Mouse (Mus musculus): ENCODE results near the gene Olfr558. TPM values are rescaled to one million over a fixed set of nuclear protein-coding genes. Genes with fewer than 3 reads are reported as not detected.
A peak's percentile ranks its signal among the peaks of the same experiment; 100 is the strongest.

The Olfr558 gene
- 0.04 TPM in 1 of 2 replicates, not detected in the other for polyA plus RNA-seq (2016; fragmentation: Nextera tagmentation; extraction: Ambion mirVana)

GRCm38 (mm10) chr7:102701915-102702314 is at the start of gene Olfr558:
Gene Olfr558 (plus strand): TSS chr7:102702215.
- H3K27me3 ChIP-seq (ENCODE audit: low read depth, poor library complexity, severe bottlenecking) = no peaks in the 10 kb centered on the region
- H3K4me3 ChIP-seq = no peak within 1 kb of the TSS
- no peaks in the 10 kb centered on the region for H3K4me1 ChIP-seq
- H3K9me3 ChIP-seq (replicated peaks) = no peaks in the 10 kb centered on the region
- H3K27ac ChIP-seq (replicated peaks) = no peak within 1 kb of the TSS
- H3K36me3 ChIP-seq = no peaks in the 10 kb centered on the region
- no peak for DNase-seq (ENCODE audit: low spot score)

- Histone ChIP-seq H3K4me1 (no peaks in the 10 kb centered on the region), H3K27ac (replicated peaks) (no peak within 1 kb of the TSS), H3K36me3 (no peaks in the 10 kb centered on the region), H3K9me3 (replicated peaks) (no peaks in the 10 kb centered on the region), H3K4me3 (no peak within 1 kb of the TSS), H3K27me3 (ENCODE audit: low read depth, poor library complexity, severe bottlenecking) (no peaks in the 10 kb centered on the region)
- DNase-seq (ENCODE audit: low spot score) = no peak
- 79% methylated on average over 1 of the region's 1 CpGs for WGBS
These were observed 43.5 kb upstream of the Olfr558 start, which contains the start of gene Olfr555 for GRCm38 (mm10) chr7:102658523-102658922. Gene Olfr555 (plus strand): TSS chr7:102658823.

GRCm38 (mm10) chr7:102664599-102664998 is 37.4 kb upstream of the Olfr558 start, which contains the start of gene Olfr556:
Gene Olfr556 (plus strand): TSS chr7:102664899.
- Histone ChIP-seq H3K4me1 (no peaks in the 10 kb centered on the region), H3K27ac (replicated peaks) (no peak within 1 kb of the TSS), H3K27me3 (ENCODE audit: low read depth, poor library complexity, severe bottlenecking) (no peaks in the 10 kb centered on the region), H3K4me3 (no peak within 1 kb of the TSS), H3K9me3 (replicated peaks) (no peaks in the 10 kb centered on the region), H3K36me3 (no peaks in the 10 kb centered on the region)
- DNase-seq (ENCODE audit: low spot score) = no peak
- 58% methylated on average over 3 of the region's 3 CpGs for WGBS

- Histone ChIP-seq H3K27ac (replicated peaks) (no peak overlapping the region), H3K27me3 (ENCODE audit: low read depth, poor library complexity, severe bottlenecking) (no peaks in the 10 kb centered on the region), H3K4me1 (no peaks in the 10 kb centered on the region), H3K4me3 (no peak overlapping the region), H3K9me3 (replicated peaks) (no peaks in the 10 kb centered on the region), H3K36me3 (no peaks in the 10 kb centered on the region)
- WGBS = 55% methylated on average over 2 of the region's 2 CpGs
- no peak for DNase-seq (ENCODE audit: low spot score)
These were observed 36.6 kb upstream of the Olfr558 start for GRCm38 (mm10) chr7:102665378-102665777.

GRCm38 (mm10) chr7:102676225-102676624 is 25.8 kb upstream of the Olfr558 start:
- Histone ChIP-seq H3K27ac (replicated peaks) (no peak overlapping the region), H3K27me3 (ENCODE audit: low read depth, poor library complexity, severe bottlenecking) (no peaks in the 10 kb centered on the region)
- 85% methylated on average over 2 of the region's 2 CpGs for WGBS

GRCm38 (mm10) chr7:102681916-102682315 is 20.1 kb upstream of the Olfr558 start:
- Histone ChIP-seq H3K4me3 (no peak overlapping the region), H3K27me3 (ENCODE audit: low read depth, poor library complexity, severe bottlenecking) (no peaks in the 10 kb centered on the region), H3K4me1 (0 out of 2 replicates have a peak, but pooled peaks cover 3% of the 10 kb centered on the region), H3K27ac (replicated peaks) (no peak overlapping the region), H3K36me3 (0 out of 2 replicates have a peak, but pooled peaks cover 2% of the 10 kb centered on the region), H3K9me3 (replicated peaks) (no peaks in the 10 kb centered on the region)
- no peak for DNase-seq (ENCODE audit: low spot score)
- 88% methylated on average over 1 of the region's 1 CpGs for WGBS

More at GRCm38 (mm10) chr7:102676225-102676624, 25.8 kb upstream of the Olfr558 start:
- Histone ChIP-seq H3K4me1 (no peaks in the 10 kb centered on the region), H3K36me3 (0 out of 2 replicates have a peak, but pooled peaks cover 2% of the 10 kb centered on the region), H3K4me3 (no peak overlapping the region), H3K9me3 (replicated peaks) (no peaks in the 10 kb centered on the region)
- no peak for DNase-seq (ENCODE audit: low spot score)

- H3K9me3 ChIP-seq (replicated peaks) = no peaks in the 10 kb centered on the region
- DNase-seq (ENCODE audit: low spot score) = peak; percentile 92
- no peaks in the 10 kb centered on the region for H3K36me3 ChIP-seq
- whole genome bisulfite sequencing = under 1% methylated on average over 40 of the region's 40 CpGs
- peaks cover 6% of the 10 kb centered on the region; the same call in 1 of the 2 replicates for H3K4me1 ChIP-seq
- peak within 1 kb of the TSS; percentile 69 for H3K4me3 ChIP-seq
- no peaks in the 10 kb centered on the region for H3K27me3 ChIP-seq (ENCODE audit: low read depth, poor library complexity, severe bottlenecking)
- H3K27ac ChIP-seq (replicated peaks) = peak within 1 kb of the TSS; percentile 89
These were observed 15.0 kb upstream of the Olfr558 start, which contains the start of gene Trim68 for GRCm38 (mm10) chr7:102686944-102687501. Gene Trim68 (minus strand): TSS chr7:102687327.

- Histone ChIP-seq H3K27me3 (ENCODE audit: low read depth, poor library complexity, severe bottlenecking) (no peaks in the 10 kb centered on the region), H3K27ac (replicated peaks) (no peak within 1 kb of the TSS), H3K9me3 (replicated peaks) (no peaks in the 10 kb centered on the region), H3K4me1 (no peaks in the 10 kb centered on the region), H3K36me3 (no peaks in the 10 kb centered on the region), H3K4me3 (no peak within 1 kb of the TSS)
- peak; percentile 35 for DNase-seq (ENCODE audit: low spot score)
- 83% methylated on average over 5 of the region's 5 CpGs for WGBS
These were observed 6.5 kb upstream of the Olfr558 start, which contains the start of gene Olfr557 for GRCm38 (mm10) chr7:102695358-102696125. Gene Olfr557 (plus strand): TSS chr7:102695910.

- Histone ChIP-seq H3K36me3 (no peaks in the 10 kb centered on the region), H3K27ac (replicated peaks) (no peak overlapping the region), H3K27me3 (ENCODE audit: low read depth, poor library complexity, severe bottlenecking) (no peaks in the 10 kb centered on the region), H3K9me3 (replicated peaks) (no peaks in the 10 kb centered on the region), H3K4me1 (no peaks in the 10 kb centered on the region), H3K4me3 (no peak overlapping the region)
- no peak for DNase-seq (ENCODE audit: low spot score)
- 86% methylated on average over 7 of the region's 7 CpGs for WGBS
These were observed 3.6 kb upstream of the Olfr558 start for GRCm38 (mm10) chr7:102698461-102698860.

GRCm38 (mm10) chr7:102718970-102719369 is 17.0 kb downstream of the Olfr558 start, which contains the start of gene Olfr33:
Gene Olfr33 (minus strand): TSS chr7:102719070.
- no peaks in the 10 kb centered on the region for H3K4me1 ChIP-seq
- no peaks in the 10 kb centered on the region for H3K36me3 ChIP-seq
- 42% methylated on average over 1 of the region's 1 CpGs for WGBS
- no peak within 1 kb of the TSS for H3K4me3 ChIP-seq
- H3K9me3 ChIP-seq (replicated peaks) = no peaks in the 10 kb centered on the region
- no peaks in the 10 kb centered on the region for H3K27me3 ChIP-seq (ENCODE audit: low read depth, poor library complexity, severe bottlenecking)
- DNase-seq (ENCODE audit: low spot score) = no peak
- H3K27ac ChIP-seq (replicated peaks) = no peak within 1 kb of the TSS

- H3K27ac ChIP-seq (replicated peaks) = no peak within 1 kb of the TSS
- no peak within 1 kb of the TSS for H3K4me3 ChIP-seq
- no peak for DNase-seq (ENCODE audit: low spot score)
- no peaks in the 10 kb centered on the region for H3K4me1 ChIP-seq
- H3K9me3 ChIP-seq (replicated peaks) = no peaks in the 10 kb centered on the region
- H3K27me3 ChIP-seq (ENCODE audit: low read depth, poor library complexity, severe bottlenecking) = no peaks in the 10 kb centered on the region
- H3K36me3 ChIP-seq = no peaks in the 10 kb centered on the region
These were observed 25.4 kb downstream of the Olfr558 start, which contains the start of gene Olfr559 for GRCm38 (mm10) chr7:102727391-102727790. Gene Olfr559 (minus strand): TSS chr7:102727491.

GRCm38 (mm10) chr7:102733793-102734192 is 31.8 kb downstream of the Olfr558 start:
- no peak for DNase-seq (ENCODE audit: low spot score)
- Histone ChIP-seq H3K4me3 (no peak overlapping the region), H3K27me3 (ENCODE audit: low read depth, poor library complexity, severe bottlenecking) (no peaks in the 10 kb centered on the region), H3K36me3 (no peaks in the 10 kb centered on the region), H3K9me3 (replicated peaks) (no peaks in the 10 kb centered on the region), H3K27ac (replicated peaks) (no peak overlapping the region), H3K4me1 (no peaks in the 10 kb centered on the region)
- 75% methylated on average over 1 of the region's 1 CpGs for WGBS

- Histone ChIP-seq H3K4me1 (no peaks in the 10 kb centered on the region), H3K4me3 (no peak overlapping the region), H3K27ac (replicated peaks) (no peak overlapping the region), H3K9me3 (replicated peaks) (no peaks in the 10 kb centered on the region), H3K27me3 (ENCODE audit: low read depth, poor library complexity, severe bottlenecking) (no peaks in the 10 kb centered on the region), H3K36me3 (no peaks in the 10 kb centered on the region)
- WGBS = 60% methylated on average over 2 of the region's 2 CpGs
- no peak for DNase-seq (ENCODE audit: low spot score)
These were observed 35.7 kb downstream of the Olfr558 start for GRCm38 (mm10) chr7:102737705-102738104.

All from midbrain, embryonic 10.5 days (tissue).